Mouse (Mus musculus) heart, embryonic 16.5 days (tissue): ENCODE measurements around the gene Sytl3. TPM values are rescaled to one million over a fixed set of nuclear protein-coding genes. Genes with fewer than 3 reads are reported as not detected.

Source experiments
- ATAC-seq: fragments of 200-750 bp; cut with Nextera tagmentation; replicated peaks from 2 replicates; pipeline ENCODE4 v1.8.0; 2017; ENCODE audit warnings: moderate number of reproducible peaks; ENCODE audit not compliant: insufficient read depth, low FRiP score; ENCODE audit errors: extremely low read depth
- H3K27ac ChIP-seq: fragments of 300-500 bp; sonication (generic); 2 replicates; pipeline ENCODE4 v1.5.1; 2014; ENCODE audit warnings: mild to moderate bottlenecking, low read length, control low read depth, moderate library complexity
- H3K27me3 ChIP-seq: fragments of 300-500 bp; sonication (generic); 2 replicates; pipeline ENCODE4 v1.6.1; 2014; ENCODE audit warnings: low read length, mixed read lengths; ENCODE audit not compliant: control insufficient read depth, insufficient read depth
- H3K36me3 ChIP-seq: fragments of 300-500 bp; sonication (generic); 2 replicates; pipeline ENCODE4 v1.6.1; 2014; ENCODE audit not compliant: control insufficient read depth, insufficient read depth
- H3K4me1 ChIP-seq: fragments of 300-500 bp; sonication (generic); 2 replicates; pipeline ENCODE4 v1.6.1; 2014; ENCODE audit warnings: low read length, mixed read lengths; ENCODE audit not compliant: control insufficient read depth, insufficient read depth
- H3K4me2 ChIP-seq: fragments of 300-500 bp; sonication (generic); 2 replicates; pipeline ENCODE4 v1.6.1; 2014; ENCODE audit warnings: low read depth, mild to moderate bottlenecking, control low read depth, low read length
- H3K4me3 ChIP-seq: fragments of 300-500 bp; sonication (generic); 2 replicates; pipeline ENCODE4 v1.5.1; 2014; ENCODE audit warnings: mild to moderate bottlenecking, control low read depth, low read length
- H3K9ac ChIP-seq: fragments of 300-500 bp; sonication (generic); 2 replicates; pipeline ENCODE4 v1.6.1; 2014; ENCODE audit warnings: low read length, control low read depth
- H3K9me3 ChIP-seq: fragments of 300-500 bp; sonication (generic); replicated peaks from 2 replicates; pipeline ENCODE4 v1.6.1; 2016; ENCODE audit warnings: low read length; ENCODE audit not compliant: control insufficient read depth
- whole genome bisulfite sequencing: fragments of 180-500 bp; shearing (Covaris S2); extraction: QIAGEN DNeasy Blood & Tissue Kit; methylation state at CpG from one replicate; pipeline ENCODE4 v1.1.7; 2014; 5-methylcytosine and 5-hydroxymethylcytosine counted together
- polyA plus RNA-seq: library from polyadenylated mRNA; unstranded; fragments of >200 nt; fragmentation: Nextera tagmentation; extraction: Ambion mirVana; gene quantifications from 2 replicates; pipeline ENCODE4 v1.2.1, GENCODE M21; 2015

Sytl3 gene
- polyA plus RNA-seq, 1 experiment from 2014 or later, result 5.2 TPM

DNA sequence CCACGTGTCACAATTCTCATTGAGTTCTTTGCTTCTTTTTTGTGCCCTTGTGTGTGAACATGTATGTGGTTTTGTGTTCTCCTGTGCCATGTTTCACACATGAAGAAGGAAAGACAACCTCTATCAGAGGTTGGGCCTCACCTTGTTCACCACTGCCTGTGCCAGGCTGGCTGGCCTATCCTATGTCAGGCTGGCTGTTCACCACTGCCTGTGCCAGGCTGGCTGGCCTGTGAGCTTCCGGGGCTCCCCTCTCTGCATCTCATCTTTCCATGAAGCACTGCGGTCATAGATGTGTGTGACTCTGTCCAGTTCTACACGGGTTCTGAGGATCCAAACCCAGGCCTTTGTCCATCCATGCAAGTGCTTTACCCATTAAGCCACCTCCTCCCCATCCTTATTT, 128.3 kb downstream of the Sytl3 start:
- ATAC-seq, result no peak
- no peak overlapping the region for H3K27ac ChIP-seq
- H3K4me2 ChIP-seq, result no peak overlapping the region
- H3K9me3 ChIP-seq, result no peaks in the 10 kb centered on the region
- H3K4me3 ChIP-seq, result no peak overlapping the region
- H3K27me3 ChIP-seq, result no peaks in the 10 kb centered on the region
- peaks cover 6% of the 10 kb centered on the region; the same call in 1 of the 2 replicates for H3K4me1 ChIP-seq
- H3K9ac ChIP-seq, result no peak overlapping the region
- H3K36me3 ChIP-seq, result no peaks in the 10 kb centered on the region
- WGBS, result 80% methylated on average over 4 of the region's 4 CpGs

Other genes with a start within 250 kb of the Sytl3 start
- gene Dynlt1b, start 229.0 kb upstream of the Sytl3 start, polyA plus RNA-seq, result 391 and 399 TPM in 2 replicates
- gene Dynlt1c, start 57.4 kb upstream of the Sytl3 start, polyA plus RNA-seq, result 27.9 and 28.4 TPM in 2 replicates
- 181 and 182 TPM in 2 replicates for gene Dynlt1f, start 3.2 kb upstream of the Sytl3 start, polyA plus RNA-seq
- 144 and 166 TPM in 2 replicates for gene Ezr, start 123.7 kb downstream of the Sytl3 start, polyA plus RNA-seq